Mouse (Mus musculus) midbrain, embryonic 10.5 days (tissue): Measurements from ENCODE around the gene Arsk. TPM values are rescaled to one million over a fixed set of nuclear protein-coding genes. Genes with fewer than 3 reads are reported as not detected.

Experiments
- DNase-seq: peaks from one replicate; pipeline ENCODE4 v3.0.0-alpha.2; 2017; ENCODE audit warnings: low spot score
- H3K27ac ChIP-seq: fragments of 300-500 bp; sonication (generic); replicated peaks from 2 replicates; pipeline ENCODE4 v1.5.1; 2016; ENCODE audit warnings: mild to moderate bottlenecking
- H3K27me3 ChIP-seq: fragments of 300-500 bp; sonication (generic); 2 replicates; pipeline ENCODE4 v1.6.1; 2016; ENCODE audit warnings: low read depth, mild to moderate bottlenecking; ENCODE audit not compliant: poor library complexity, severe bottlenecking
- H3K36me3 ChIP-seq: fragments of 300-500 bp; sonication (generic); 2 replicates; pipeline ENCODE4 v1.6.1; 2016; ENCODE audit warnings: mild to moderate bottlenecking, moderate library complexity
- H3K4me1 ChIP-seq: fragments of 300-500 bp; sonication (generic); 2 replicates; pipeline ENCODE4 v1.6.1; 2016
- H3K4me3 ChIP-seq: fragments of 300-500 bp; sonication (generic); 2 replicates; pipeline ENCODE4 v1.5.1; 2016; ENCODE audit warnings: mild to moderate bottlenecking, moderate library complexity
- H3K9me3 ChIP-seq: fragments of 300-500 bp; sonication (generic); replicated peaks from 2 replicates; pipeline ENCODE4 v1.6.1; 2016; ENCODE audit warnings: mild to moderate bottlenecking
- WGBS: fragments of 180-500 bp; shearing (Covaris S2); methylation state at CpG from one replicate; pipeline ENCODE4 v1.1.7; 2016; 5-methylcytosine and 5-hydroxymethylcytosine counted together
- polyA plus RNA-seq: library from polyadenylated mRNA; unstranded; fragments of >200 nt; fragmentation: Nextera tagmentation; extraction: Ambion mirVana; gene quantifications from 2 replicates; pipeline ENCODE4 v1.2.1, GENCODE M21; 2016

Arsk gene
- polyA plus RNA-seq, 1 experiment from 2014 or later, result 6.0 TPM

DNA sequence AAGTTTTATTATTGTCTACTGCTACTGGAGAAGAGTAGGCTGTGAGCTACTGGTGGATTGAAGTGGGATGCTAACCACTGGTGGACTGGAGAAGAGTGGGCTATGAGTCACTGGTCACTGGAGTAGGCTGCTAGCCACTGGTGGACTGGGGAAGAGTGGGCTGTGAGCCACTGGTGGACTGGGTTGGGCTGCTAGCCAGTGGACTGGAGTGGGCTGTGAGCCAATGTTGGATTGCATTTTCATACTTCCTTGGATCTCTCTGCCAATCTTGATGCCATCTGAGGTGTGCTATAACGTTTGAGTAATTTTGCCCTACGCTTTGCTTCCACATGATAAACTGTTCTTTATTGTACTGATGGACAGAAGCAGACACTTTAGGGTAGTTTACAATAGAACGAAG is 36.3 kb downstream of the Arsk start:
- Histone ChIP-seq H3K9me3 (no peaks in the 10 kb centered on the region), H3K36me3 (peaks cover 22% of the 10 kb centered on the region), H3K27ac (no peak overlapping the region), H3K4me1 (no peaks in the 10 kb centered on the region), H3K27me3 (peaks cover 13% of the 10 kb centered on the region), H3K4me3 (no peak overlapping the region)
- 88% methylated on average over 3 of the region's 3 CpGs for WGBS
- DNase-seq, result no peak

DNA sequence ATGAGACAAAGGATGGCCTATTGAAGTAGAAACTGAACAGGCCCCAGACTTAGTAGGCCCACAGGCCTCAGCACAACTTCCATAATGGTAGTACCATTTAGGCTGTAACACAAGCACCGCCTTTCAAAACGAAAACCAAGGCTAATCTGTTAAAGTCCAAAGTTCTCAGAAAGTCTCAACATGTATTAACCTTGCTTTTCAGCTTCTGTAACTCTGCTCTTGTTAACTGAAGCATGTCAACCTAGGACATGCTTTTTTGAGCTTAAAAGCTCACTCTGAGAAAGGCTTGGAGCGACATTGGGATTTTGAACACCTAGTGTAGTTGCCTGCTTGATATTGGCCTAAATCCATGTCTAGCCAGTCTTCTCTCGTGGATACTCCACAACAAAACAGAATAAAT is 38.9 kb downstream of the Arsk start:
- H3K4me3 ChIP-seq, result no peak overlapping the region
- H3K27ac ChIP-seq, result no peak overlapping the region
- no peak for DNase-seq
- H3K9me3 ChIP-seq, result no peaks in the 10 kb centered on the region
- peaks cover 10% of the 10 kb centered on the region for H3K36me3 ChIP-seq
- WGBS, result 90% methylated on average over 4 of the region's 4 CpGs
- peaks cover 19% of the 10 kb centered on the region for H3K4me1 ChIP-seq
- peaks cover 38% of the 10 kb centered on the region for H3K27me3 ChIP-seq

DNA sequence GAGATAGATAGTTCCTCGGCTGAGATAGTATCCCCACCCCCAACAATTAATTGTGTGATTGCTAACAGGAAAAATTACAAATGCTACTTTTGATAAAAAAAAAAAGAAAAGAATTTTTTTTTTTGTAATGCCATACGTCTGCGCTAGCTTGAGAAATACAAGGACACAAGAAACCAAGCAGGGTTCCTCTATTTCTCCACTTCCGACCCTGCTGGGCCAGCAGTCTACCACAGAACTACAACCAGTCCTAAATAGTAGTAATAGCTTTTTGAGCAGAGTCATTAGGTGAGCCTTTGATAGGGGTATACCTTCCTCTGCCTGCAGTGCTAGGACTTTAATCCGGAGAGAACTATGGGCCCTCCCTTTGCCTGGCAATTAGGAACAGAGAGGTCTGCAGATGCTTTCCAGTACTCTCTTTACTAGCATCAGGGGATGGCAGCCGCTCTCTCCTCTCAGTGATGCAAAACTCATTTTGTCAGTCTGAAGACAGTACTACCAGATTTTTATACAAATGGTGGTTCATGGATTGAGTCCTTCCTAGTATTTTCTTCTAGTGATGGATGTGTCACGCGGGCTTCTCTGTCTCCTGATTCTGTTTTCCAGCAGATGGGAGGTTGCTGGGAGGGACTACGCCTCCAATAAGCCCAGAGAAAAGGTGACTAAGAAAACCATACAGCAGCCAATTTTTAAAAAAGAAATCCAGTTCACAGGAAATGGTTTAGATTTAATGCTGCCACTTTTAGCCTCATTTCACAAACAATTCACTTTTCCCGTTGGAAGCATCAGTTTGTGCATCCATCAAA is 41.0 kb downstream of the Arsk start:
- WGBS, result 72% methylated on average over 10 of the region's 10 CpGs
- no peak overlapping the region for H3K4me3 ChIP-seq
- no peaks in the 10 kb centered on the region for H3K9me3 ChIP-seq
- peaks cover 3% of the 10 kb centered on the region; the same call in 1 of the 2 replicates for H3K36me3 ChIP-seq
- no peak for DNase-seq
- peaks cover 59% of the 10 kb centered on the region for H3K27me3 ChIP-seq
- H3K4me1 ChIP-seq, result peaks cover 19% of the 10 kb centered on the region
- H3K27ac ChIP-seq, result no peak overlapping the region

DNA sequence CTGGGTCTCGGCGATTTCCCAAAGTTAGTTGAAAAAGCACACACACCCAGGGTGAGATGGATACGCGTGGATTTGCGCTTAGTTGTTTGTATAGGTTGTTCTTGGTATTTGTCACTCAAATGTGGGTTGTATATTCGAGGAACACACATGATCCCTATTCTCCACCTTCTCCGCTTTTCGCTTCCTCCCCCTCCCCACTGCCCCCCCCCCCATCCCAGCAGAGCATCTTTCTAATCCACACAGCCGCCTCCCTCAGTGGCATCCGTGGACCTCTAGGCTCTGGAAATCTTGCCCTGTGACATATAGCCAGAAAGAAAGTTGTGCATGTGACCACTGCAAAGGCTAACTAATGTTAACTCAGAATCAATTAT is 41.6 kb downstream of the Arsk start, which contains the start of gene Gpr150:
Gpr150 (minus strand) TSS at position 101 of the 371 bp plus-strand sequence.
- H3K27ac ChIP-seq, result peak within 1 kb of the TSS; percentile 63
- H3K9me3 ChIP-seq, result no peaks in the 10 kb centered on the region
- 10% methylated on average over 10 of the region's 10 CpGs for WGBS
- peaks cover 60% of the 10 kb centered on the region for H3K27me3 ChIP-seq
- DNase-seq, result no peak
- H3K4me3 ChIP-seq, result peak within 1 kb of the TSS; percentile 66
- H3K36me3 ChIP-seq, result no peaks in the 10 kb centered on the region
- peaks cover 19% of the 10 kb centered on the region for H3K4me1 ChIP-seq

- Histone ChIP-seq H3K27ac (peak overlapping the region; percentile 63), H3K9me3 (no peaks in the 10 kb centered on the region), H3K27me3 (peaks cover 60% of the 10 kb centered on the region), H3K4me3 (peak overlapping the region; percentile 66), H3K36me3 (no peaks in the 10 kb centered on the region), H3K4me1 (peaks cover 19% of the 10 kb centered on the region)
- WGBS, result 0% methylated on average over 34 of the region's 34 CpGs
- DNase-seq, result peak; percentile 82
Measured at GRCm38 (mm10) chr13:76056261-76056724, 42.2 kb downstream of the Arsk start.

GRCm38 (mm10) chr13:76055391-76056232 is 42.8 kb downstream of the Arsk start:
- DNase-seq, result peak; percentile 65
- H3K4me3 ChIP-seq, result peak overlapping the region; percentile 66
- no peaks in the 10 kb centered on the region for H3K36me3 ChIP-seq
- H3K9me3 ChIP-seq, result no peaks in the 10 kb centered on the region
- peak overlapping the region; percentile 63 for H3K27ac ChIP-seq
- peaks cover 19% of the 10 kb centered on the region for H3K4me1 ChIP-seq
- peaks cover 60% of the 10 kb centered on the region for H3K27me3 ChIP-seq
- 1% methylated on average over 59 of the region's 59 CpGs for WGBS

GRCm38 (mm10) chr13:76044971-76045370 is 53.5 kb downstream of the Arsk start:
- no peaks in the 10 kb centered on the region for H3K4me1 ChIP-seq

DNA sequence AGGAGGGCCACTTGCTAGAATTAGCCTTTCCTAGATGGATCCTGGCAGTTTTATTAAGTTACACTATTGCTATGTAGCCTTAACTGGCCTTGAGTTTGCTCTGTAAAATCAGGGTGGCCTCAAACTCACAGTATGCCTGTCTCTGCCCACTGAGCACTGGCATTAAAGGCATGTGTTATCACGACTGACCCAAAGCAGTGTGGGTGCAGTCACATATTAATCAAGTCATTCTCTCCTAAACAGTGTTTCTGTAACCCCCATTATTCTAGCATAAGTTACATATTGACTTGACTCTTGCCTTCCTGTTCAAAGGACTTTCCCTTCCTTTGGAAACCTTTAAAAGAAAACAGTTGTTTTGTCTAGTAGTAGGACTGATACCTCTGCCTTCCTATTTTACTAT is 56.0 kb downstream of the Arsk start:
- Histone ChIP-seq H3K9me3 (no peaks in the 10 kb centered on the region), H3K27me3 (no peaks in the 10 kb centered on the region)
- WGBS, result 58% methylated on average over 1 of the region's 1 CpGs

More at GRCm38 (mm10) chr13:76044971-76045370, 53.5 kb downstream of the Arsk start:
- H3K9me3 ChIP-seq, result no peaks in the 10 kb centered on the region
- H3K36me3 ChIP-seq, result no peaks in the 10 kb centered on the region
- no peak overlapping the region for H3K4me3 ChIP-seq
- no peak overlapping the region for H3K27ac ChIP-seq
- no peaks in the 10 kb centered on the region for H3K27me3 ChIP-seq
- DNase-seq, result no peak

GRCm38 (mm10) chr13:76024588-76024987 is 73.9 kb downstream of the Arsk start:
- Histone ChIP-seq H3K27me3 (no peaks in the 10 kb centered on the region), H3K36me3 (no peaks in the 10 kb centered on the region), H3K4me1 (no peaks in the 10 kb centered on the region), H3K4me3 (no peak overlapping the region), H3K9me3 (no peaks in the 10 kb centered on the region), H3K27ac (no peak overlapping the region)
- WGBS, result 92% methylated on average over 3 of the region's 3 CpGs
- DNase-seq, result no peak

More for the DNA sequence above, 56.0 kb downstream of the Arsk start:
- Histone ChIP-seq H3K36me3 (no peaks in the 10 kb centered on the region), H3K27ac (no peak overlapping the region), H3K4me3 (no peak overlapping the region), H3K4me1 (no peaks in the 10 kb centered on the region)
- DNase-seq, result no peak

DNA sequence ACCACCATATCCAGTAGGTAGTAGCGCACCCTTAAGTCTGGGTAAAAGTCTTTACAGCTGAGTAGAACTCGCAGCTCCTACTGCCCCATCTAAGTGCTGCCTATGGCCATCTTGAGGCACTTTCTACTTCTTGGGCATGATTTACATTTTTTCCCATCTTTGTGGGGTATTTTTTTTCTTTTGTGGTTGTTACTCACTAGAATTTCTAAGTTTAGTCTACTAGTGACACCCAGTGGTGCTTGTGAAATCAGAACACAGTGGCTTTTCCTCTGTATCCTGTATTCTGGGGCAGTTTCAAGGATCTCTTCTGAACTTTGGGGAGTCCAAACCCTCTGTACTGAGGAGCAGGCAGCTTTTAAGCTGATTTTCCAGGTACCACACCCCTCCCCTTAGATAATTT is 76.7 kb downstream of the Arsk start:
- no peak overlapping the region for H3K27ac ChIP-seq
- no peak for DNase-seq
- peaks cover 14% of the 10 kb centered on the region for H3K4me1 ChIP-seq
- no peak overlapping the region for H3K4me3 ChIP-seq
- 92% methylated on average over 2 of the region's 2 CpGs for WGBS
- H3K9me3 ChIP-seq, result no peaks in the 10 kb centered on the region
- H3K36me3 ChIP-seq, result no peaks in the 10 kb centered on the region
- no peaks in the 10 kb centered on the region for H3K27me3 ChIP-seq

DNA sequence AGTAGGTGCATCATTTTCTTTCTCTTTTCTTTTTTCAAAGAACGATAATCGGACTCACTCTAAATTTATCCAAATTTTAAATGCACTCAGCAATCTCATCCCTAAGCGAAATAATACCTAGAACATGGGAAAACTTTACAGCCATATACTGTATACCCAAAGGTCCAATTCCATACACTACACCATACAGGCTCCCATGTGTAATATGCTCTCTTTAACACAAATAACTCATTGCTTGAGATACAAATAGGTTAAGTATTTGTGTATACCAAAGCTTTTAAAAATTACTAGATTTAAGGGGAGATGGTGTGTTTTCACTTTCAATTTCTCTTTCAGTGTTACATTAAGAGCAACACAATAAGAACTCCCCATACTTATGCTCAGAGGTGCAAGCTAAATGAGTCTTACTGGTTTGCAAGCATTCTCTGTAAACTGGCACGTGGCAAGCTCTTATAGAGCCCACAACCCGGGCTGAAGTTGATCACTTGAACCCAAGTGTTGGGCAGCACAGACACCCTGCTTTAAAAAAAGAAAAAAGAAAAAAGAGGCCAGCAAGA is 79.5 kb downstream of the Arsk start:
- Histone ChIP-seq H3K36me3 (no peaks in the 10 kb centered on the region), H3K27me3 (no peaks in the 10 kb centered on the region), H3K27ac (peak overlapping the region; percentile 95; the same call in 1 of the 2 replicates), H3K9me3 (no peaks in the 10 kb centered on the region), H3K4me3 (peak overlapping the region; percentile 80), H3K4me1 (peaks cover 15% of the 10 kb centered on the region)
- DNase-seq, result no peak
- 47% methylated on average over 5 of the region's 5 CpGs for WGBS

DNA sequence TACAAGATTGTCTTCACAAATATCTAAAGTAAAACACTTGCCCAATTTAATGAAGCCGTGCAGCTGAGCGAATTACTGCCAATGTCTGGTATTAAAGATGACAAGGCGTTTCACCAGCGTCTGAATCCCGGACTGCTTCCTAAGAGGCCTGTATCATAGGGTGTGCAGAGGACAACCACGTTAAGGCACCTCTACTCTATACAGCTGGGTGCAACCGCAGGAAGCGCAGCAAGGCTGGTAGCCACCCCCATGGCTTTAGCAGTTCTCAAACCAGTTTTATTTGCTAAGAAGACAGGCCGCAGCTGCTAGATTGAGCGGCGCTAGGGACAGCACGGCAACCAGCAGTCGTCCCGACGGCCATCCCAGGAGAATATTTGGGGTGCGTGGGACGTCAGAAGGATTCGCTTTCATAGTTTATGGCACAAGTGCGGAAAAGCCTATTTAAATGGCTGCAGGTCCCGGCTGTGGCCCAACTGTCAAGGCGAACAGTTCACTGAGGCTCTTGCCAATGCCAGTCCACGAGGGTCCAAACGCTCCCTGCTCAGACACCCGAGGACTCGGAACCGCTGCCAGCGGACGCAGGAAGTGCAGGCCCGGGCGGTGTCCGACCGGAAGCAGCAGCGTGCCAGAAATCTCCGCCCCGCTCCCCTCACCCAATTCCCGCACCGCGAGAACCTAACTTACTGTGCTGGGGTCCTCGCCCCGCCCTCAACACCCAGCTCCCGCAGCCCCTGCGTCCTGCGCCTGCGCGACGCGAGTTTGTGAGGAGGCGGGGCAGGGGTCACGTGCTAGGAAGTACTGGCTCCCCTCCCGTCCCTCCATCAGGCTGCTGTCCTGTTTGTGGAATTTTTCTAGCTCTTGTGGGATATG is 80.3 kb downstream of the Arsk start, which contains the start of gene Rfesd:
Rfesd (minus strand) TSS at position 746 of the 870 bp plus-strand sequence.
- peak within 1 kb of the TSS; percentile 95 for H3K27ac ChIP-seq
- H3K36me3 ChIP-seq, result no peaks in the 10 kb centered on the region
- peak within 1 kb of the TSS; percentile 80 for H3K4me3 ChIP-seq
- H3K27me3 ChIP-seq, result no peaks in the 10 kb centered on the region
- peak; percentile 97 for DNase-seq
- H3K9me3 ChIP-seq, result no peaks in the 10 kb centered on the region
- H3K4me1 ChIP-seq, result peaks cover 15% of the 10 kb centered on the region
- 2% methylated on average over 50 of the region's 50 CpGs for WGBS
